Mouse (Mus musculus) kidney, postnatal 25 days (tissue): Measurements from ENCODE around the gene Med12l.
A peak's percentile ranks its signal among the peaks of the same experiment; 100 is the strongest.
"Not testable (repeated sequence)": the region's sequence is repeated elsewhere in the genome, so short reads cannot be mapped to it uniquely, and the experiment has no call there.

Experiments
- DNase-seq, 2 experiments: peaks; one replicate each; pipeline ENCODE4 v3.0.0; 2021; ENCODE audit warnings: mixed read lengths in 2 of 2

The Med12l gene

DNA sequence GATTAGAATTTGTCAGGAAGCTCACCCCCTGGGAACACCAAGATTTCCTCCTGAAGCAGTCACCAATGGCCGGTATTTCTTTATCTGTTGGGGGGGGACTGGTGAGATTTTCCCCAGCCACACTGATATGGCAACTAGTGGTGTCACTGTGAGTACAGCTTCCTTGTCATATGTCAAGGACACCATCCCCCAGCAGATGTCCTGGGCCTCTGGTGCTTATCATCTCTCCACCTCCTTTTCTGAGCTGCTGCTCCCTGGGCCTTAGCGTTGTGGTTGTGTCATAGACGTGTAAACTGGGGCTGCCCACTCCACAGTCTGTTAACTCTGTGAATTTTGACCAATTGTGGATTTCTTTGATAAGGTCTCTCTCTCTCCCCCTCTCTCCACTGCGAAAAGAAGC, 98.8 kb downstream of the Med12l start:
- no peak for DNase-seq

- no peak for DNase-seq
Measured at GRCm38 (mm10) chr3:59107439-59107838, 101.8 kb downstream of the Med12l start.

DNA sequence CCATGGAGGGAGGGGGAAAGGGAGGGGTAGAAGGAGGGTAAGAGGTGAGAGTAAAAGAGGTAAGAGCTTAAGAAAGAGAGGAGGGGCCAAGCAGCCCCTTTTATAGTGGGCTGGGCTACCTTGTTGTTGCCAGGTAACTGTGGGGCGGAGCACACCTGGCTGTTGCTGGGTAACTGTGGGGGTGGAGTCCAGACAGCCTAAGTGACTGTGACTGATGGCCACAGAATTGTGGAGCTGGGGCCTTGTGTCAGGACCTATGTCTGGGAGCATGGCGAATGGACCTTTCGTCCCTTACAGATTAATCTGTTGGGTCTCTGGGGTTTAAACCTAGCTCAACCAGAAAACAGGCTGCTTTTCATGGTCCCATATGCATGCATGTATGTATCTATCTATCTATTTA, 104.2 kb downstream of the Med12l start:
- not testable (repeated sequence) for DNase-seq

DNA sequence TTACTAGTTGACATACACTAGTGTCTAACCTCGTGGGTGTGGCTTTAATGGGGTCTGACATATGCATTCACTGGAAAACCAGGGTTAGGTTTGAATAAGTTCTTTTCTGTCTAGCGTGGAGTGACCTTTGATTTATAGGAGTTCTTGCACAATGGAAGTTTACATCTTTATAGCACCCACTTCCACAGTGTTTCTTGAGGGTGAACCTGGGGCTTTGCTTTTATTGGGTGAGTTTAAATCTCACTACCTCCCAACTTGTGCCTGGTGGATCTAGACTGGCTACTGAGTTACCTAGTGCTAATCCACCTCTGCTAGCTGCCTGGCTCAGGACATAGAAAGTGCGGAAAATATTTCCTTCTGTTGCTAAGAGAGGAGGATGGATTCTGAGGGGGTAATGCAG, 106.3 kb downstream of the Med12l start:
- no peak for DNase-seq

DNA sequence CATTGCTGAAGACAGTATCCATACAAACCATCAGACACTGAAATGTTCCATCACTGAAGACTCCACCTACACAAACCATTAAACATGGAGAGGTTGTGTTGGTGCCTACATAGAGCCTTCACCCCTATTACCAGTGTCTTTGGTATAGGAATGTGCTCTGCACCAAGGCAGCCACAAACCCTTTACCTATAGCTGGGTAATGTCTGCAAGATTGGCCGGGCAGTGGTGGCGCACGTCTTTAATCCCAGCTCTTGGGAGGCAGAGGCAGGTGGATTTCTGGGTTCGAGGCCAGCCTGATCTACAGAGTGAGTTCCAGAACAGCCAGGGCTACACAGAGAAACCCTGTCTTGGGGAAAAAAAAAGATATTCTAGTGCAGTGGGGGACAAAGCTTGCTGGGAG, 107.7 kb downstream of the Med12l start:
- not testable (repeated sequence) for DNase-seq

- DNase-seq, result no peak
Measured at GRCm38 (mm10) chr3:59113973-59114517, 108.4 kb downstream of the Med12l start.

DNA sequence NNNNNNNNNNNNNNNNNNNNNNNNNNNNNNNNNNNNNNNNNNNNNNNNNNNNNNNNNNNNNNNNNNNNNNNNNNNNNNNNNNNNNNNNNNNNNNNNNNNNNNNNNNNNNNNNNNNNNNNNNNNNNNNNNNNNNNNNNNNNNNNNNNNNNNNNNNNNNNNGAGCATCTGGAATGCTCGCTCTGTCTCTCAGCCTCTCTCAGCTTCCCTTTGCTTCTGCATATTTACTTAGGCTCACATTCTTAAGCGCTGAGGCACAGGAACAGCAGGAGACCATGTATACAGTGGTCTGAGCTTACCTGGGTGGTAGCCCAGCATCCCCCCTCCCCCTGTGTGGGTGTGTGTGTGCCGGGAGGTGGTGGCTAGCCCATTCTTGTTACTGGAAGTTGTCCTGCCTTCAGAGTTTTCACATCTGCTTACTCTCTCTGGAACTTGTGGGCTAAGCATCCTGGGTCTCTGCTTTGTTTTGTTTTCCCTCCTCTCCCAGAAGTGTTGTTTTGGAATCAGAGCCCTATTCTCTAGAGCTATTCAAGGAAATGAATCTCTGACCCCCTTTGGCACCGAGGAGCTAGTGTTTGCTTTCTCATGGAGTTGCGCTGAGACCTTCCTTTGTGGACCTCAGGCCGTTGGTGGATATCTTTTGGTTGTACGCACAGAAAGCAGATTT, 115.6 kb downstream of the Med12l start:
- DNase-seq, result no peak

DNA sequence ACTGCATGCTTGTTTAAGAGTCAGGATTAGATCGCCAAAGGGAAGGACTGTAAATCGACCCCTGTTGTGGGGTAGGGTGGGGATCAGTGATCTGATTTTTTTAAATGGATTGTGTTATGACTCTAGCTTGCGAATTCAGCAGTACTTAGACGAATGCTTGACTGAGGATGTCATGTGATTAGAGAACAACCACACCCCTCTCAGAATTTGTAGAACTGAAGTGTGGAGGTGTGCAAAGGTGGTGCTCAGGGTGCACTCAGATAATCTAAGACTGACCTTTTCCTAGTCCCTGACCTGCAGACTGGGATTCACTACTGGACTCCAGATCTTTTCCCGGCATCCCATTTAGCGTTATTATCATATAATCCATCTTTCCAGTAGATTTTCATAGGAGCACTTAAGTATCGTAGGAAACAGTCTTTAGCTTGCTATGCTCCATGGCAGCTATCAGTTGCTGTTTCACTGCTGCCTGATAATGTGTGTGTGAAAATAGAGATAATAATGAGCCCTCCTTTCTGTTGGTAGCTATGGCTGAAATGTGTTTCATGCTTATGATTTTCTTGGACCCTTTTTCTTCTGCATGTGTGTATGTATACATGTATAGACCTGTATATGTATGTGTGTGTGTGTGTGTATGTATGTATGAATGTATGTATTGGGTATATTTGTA, 116.3 kb downstream of the Med12l start:
- no peak for DNase-seq

DNA sequence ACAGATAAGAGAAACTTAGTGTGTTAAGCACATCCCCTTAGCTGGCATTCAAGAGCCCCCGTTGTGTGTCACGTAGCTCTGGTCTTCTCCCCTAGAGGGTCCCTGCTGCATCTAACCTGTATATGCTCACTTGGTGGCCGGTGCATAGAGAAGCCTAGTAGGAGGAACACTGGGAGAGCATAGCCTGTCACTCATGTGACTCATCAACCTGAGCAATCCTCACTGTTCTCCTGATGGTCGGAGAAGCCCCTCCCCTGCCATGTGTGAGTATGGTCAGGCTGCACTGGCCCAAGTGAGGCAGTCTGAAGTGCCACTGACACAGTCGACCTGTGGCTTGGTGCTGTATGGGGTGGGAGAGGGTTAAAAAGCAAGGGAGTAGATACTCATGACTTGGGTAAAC, 119.4 kb downstream of the Med12l start:
- DNase-seq, result no peak

- no peak for DNase-seq
Measured at GRCm38 (mm10) chr3:59125783-59126555, 120.3 kb downstream of the Med12l start.

DNA sequence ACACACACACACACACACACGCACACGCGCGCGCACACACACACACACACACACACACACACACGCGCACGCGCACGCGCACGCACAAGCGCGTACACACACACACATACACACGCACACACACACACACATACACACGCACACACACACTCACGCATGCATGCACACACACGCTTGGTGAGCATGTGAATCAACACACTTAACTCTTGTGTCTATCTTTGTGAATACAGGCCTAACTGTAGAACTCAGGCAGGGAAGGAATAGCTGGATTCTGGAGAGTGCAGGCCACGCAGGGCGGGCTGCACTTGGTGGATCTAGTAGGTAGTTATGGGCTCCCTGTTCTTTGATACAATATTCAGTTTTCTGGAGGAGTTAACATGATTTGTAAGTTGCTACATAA, 123.1 kb downstream of the Med12l start:
- no peak for DNase-seq

- no peak for DNase-seq
Measured at GRCm38 (mm10) chr3:59129547-59129946, 123.9 kb downstream of the Med12l start.

DNA sequence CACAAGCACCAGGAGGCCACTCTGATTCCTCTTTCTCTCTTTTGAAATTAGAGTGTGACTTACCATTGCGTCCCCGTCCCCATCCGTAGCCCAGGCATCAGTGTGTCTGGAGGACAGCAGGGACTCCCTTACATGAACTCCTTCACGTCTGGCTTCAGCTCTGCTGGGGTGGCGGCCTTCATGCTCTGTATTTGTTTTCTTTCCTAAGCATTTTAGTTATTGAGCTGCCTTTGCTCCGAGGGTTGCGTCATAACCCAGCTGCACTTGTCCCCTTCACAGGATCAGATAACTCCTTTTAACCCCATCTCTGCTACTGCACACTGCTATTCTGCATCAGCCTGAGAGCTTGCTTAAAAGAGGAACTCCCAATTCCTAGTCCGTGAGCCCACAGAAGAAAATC, 124.8 kb downstream of the Med12l start:
- DNase-seq, result peak; percentile 30 to 62

DNA sequence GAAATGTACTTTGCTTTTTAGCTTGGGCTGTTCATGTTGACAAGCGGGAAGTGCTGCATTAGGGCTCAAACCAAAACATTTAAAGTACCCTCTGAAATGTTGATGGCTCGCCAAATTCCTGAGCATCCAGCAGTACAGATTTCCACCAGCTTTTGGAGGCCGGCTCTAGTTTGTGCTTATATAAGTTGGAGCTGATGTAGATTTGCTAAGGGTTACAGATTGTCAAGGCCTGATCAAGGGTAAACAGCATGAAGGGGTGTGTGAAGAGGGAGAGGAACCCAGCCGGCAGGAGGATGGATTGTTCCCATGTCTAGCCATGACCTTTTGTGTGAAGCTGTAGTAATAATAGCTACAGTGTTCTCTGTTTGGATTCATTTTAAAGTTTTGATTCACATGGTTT, 125.5 kb downstream of the Med12l start:
- no peak for DNase-seq

GRCm38 (mm10) chr3:59131966-59132365, 126.3 kb downstream of the Med12l start:
- no peak for DNase-seq

DNA sequence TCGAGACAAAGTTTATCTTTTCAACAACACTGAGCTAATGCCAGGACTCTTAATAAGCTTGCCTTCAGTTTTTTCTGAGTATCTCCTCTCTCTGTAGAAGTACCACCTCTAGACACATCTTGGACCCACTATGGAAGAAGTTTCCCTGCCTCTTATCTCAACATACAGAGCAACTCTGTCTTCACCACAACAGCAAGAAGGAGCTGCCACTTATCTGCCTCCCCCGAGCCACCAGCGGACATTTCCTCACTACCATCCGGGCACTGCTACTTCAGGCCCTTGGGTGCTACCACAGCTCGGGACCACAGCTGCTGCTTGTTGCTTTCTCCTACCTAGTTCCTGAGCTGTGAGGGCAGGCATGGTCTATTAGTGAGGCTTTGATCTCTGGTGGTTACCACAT, 127.6 kb downstream of the Med12l start:
- no peak for DNase-seq

- no peak for DNase-seq
Measured at GRCm38 (mm10) chr3:59135911-59136653, 130.5 kb downstream of the Med12l start.

DNA sequence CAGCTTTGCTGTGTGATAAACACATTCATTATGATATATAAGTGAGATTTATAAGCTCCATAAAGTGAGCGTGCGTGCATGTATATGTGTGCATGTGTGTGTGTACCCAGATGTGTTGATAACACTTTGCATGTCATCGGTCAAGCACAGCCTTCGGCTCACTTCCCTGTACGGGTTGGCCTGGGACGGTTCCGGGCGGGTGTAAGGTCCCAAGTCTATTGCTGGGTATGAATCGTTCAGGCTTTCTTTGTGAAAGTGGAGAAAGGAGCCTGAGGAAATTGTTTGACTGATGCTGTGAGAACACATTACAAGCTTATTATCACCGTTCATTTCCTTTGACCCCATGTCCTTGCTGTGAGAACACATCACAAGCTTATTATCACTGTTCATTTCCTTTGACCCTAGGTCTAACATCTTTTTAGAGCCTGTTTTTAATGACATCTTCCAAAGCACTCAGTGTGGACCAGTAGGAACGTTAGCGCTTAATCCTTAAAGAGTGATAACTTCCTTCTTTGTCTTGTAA, 133.4 kb downstream of the Med12l start:
- peak in 1 of 2 experiments; percentile 36 for DNase-seq

DNA sequence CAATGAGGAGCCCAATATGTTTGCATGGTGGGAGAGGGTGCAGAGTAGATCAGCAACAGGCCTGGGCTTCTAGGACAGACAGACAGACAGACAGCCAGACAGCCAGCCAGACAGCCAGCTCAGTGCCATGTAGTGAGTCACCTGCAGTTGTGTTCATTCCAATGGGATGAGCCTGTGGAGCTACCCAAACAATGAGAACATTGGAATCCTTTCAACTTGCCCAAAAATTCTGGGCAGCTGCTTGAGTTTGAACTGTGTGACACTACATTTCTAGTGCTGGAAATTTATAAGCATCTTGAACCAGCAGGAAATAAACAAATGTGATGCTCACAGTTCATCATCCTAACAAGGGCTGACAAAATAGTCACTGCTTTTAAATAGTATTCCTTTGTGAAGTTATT, 134.0 kb downstream of the Med12l start:
- DNase-seq, result peak in 1 of 2 experiments; percentile 33

GRCm38 (mm10) chr3:59140115-59140514, 134.5 kb downstream of the Med12l start:
- no peak for DNase-seq

DNA sequence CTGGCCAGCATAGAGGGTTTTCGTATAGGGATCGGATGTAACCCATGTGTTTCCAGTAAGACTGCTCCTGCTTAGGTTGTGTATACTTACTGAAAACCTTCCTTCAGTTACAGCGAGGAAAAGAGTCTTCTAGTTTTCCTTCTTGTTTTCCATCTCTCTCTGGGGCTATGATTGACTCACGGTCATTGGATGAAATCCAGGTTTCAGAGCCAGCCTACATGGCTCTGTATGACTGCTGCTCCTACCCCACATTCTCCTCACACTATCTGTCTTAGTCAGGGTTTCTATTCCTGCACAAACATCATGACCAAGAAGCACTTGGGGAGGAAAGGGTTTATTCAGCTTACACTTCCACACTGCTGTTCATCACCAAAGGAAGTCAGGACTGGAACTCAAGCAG, 135.3 kb downstream of the Med12l start:
- not testable (repeated sequence) for DNase-seq

GRCm38 (mm10) chr3:59141507-59142305, 136.1 kb downstream of the Med12l start:
- no peak for DNase-seq
